Mouse (Mus musculus): ENCODE results near the gene Elp4. TPM values are rescaled to one million over a fixed set of nuclear protein-coding genes. Genes with fewer than 3 reads are reported as not detected.

The Elp4 gene
- polyA plus RNA-seq, 1 experiment = 2.9 TPM

DNA sequence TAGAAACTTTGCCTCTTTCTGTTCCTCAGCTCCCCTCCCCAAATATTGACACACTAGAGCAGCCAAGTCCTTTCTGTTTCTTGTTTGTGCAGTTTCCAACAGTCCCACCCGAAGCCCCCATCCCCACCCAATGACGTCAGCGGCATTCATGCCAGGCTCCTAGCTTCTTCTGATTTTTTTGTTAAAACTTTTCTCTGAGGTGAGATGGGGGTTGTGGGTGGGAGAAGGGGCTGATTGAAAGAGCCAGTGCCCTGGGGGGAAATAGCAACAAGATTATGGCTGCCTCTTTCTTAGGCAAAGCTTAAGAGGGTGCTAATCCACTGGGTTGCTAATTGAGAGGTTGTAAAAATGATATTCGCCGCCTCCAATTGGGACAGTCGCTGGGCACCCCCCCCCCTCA, 231.3 kb downstream of the Elp4 start:
- 4% methylated on average over 6 of the region's 6 CpGs for WGBS
- Histone ChIP-seq H3K36me3 (ENCODE audit: control insufficient read depth, insufficient read depth, low read length) (no peaks in the 10 kb centered on the region), H3K27ac (ENCODE audit: insufficient read depth, low read length) (no peak overlapping the region), H3K4me3 (ENCODE audit: extremely low read depth, insufficient read depth, insufficient read length) (no peak overlapping the region), H3K4me1 (ENCODE audit: control insufficient read depth, insufficient read depth, insufficient read length) (peaks cover 9% of the 10 kb centered on the region), H3K27me3 (ENCODE audit: control insufficient read depth, insufficient read depth, low read length) (peaks cover 63% of the 10 kb centered on the region)
- DNase-seq (ENCODE audit: low read depth in 1 of 2, low spot score in 2 of 2) = no peak
- TF ChIP-seq POLR2A (IDR thresholded peaks at IDR 0.05; ENCODE audit: low read depth, low read length) = no peak
- no peak for TF ChIP-seq CTCF (IDR thresholded peaks at IDR 0.05; ENCODE audit: extremely low read depth, insufficient read depth, insufficient read length, insufficient replicate concordance)

DNA sequence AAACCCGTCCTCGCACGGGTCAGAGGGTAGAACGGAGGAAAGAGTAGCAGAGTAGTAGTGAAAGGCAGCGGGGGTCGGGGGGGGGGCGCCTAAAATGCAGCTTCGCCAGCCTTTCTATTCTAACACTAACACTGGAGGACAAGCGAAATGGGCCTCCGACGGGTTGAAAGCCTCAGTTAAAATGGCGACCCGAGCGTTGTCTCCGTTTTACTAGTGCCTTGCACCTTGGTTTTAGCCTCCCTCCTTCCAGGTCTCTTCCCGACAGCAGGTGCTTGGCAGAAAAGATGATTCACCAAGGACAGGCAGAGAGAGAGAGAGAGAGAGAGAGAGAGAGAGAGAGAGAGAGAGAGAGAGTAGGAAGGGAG, 231.8 kb downstream of the Elp4 start:
- Histone ChIP-seq H3K27ac (ENCODE audit: insufficient read depth, low read length) (no peak overlapping the region), H3K36me3 (ENCODE audit: control insufficient read depth, insufficient read depth, low read length) (no peaks in the 10 kb centered on the region), H3K27me3 (ENCODE audit: control insufficient read depth, insufficient read depth, low read length) (peaks cover 64% of the 10 kb centered on the region), H3K4me1 (ENCODE audit: control insufficient read depth, insufficient read depth, insufficient read length) (peaks cover 9% of the 10 kb centered on the region), H3K4me3 (ENCODE audit: extremely low read depth, insufficient read depth, insufficient read length) (no peak overlapping the region)
- no peak for TF ChIP-seq CTCF (IDR thresholded peaks at IDR 0.05; ENCODE audit: extremely low read depth, insufficient read depth, insufficient read length, insufficient replicate concordance)
- TF ChIP-seq POLR2A (IDR thresholded peaks at IDR 0.05; ENCODE audit: low read depth, low read length) = no peak
- DNase-seq (ENCODE audit: low read depth in 1 of 2, low spot score in 2 of 2) = no peak
- 7% methylated on average over 16 of the region's 16 CpGs for WGBS

DNA sequence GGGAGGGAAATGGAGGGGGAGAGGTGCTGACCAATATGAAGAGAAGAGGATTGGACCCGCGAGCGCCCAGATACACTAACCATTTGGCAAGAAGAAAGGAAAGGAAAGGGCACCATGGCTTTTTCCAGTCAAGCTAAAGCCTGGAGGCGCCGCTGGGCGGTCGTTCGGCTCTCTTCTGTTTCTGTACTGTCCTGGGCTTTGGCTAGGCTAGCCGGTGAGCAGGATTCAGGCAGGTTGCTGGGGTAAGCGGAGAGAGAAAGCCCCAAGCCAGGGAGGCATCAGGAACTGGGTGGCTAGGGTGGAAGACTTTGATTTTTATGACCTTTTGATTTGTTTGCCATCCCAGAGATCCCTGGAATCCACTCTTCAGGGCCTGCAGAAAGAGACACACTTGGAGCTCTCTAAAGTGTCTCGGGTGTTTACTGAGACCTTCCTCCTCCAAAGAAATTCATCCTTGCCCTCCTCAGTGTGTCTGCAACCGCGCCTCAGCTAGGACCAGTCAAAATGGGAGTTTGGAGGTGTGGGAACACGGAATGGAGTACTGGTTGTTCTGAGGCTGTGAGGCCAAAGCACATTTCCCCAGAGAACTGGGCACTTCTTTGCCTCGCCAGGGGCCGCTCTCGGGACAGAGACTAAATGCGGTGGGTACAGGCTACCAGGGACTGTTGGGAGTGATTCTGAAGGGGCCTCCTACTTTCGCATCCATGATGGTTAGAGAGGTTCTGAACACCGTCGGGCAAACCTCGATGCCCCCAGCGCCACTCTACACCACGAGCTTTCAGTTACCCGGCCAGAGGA, 232.4 kb downstream of the Elp4 start:
- TF ChIP-seq CTCF (IDR thresholded peaks at IDR 0.05; ENCODE audit: extremely low read depth, insufficient read depth, insufficient read length, insufficient replicate concordance) (no peak), POLR2A (IDR thresholded peaks at IDR 0.05; ENCODE audit: low read depth, low read length) (no peak)
- Histone ChIP-seq H3K4me3 (ENCODE audit: extremely low read depth, insufficient read depth, insufficient read length) (no peak overlapping the region), H3K27ac (ENCODE audit: insufficient read depth, low read length) (no peak overlapping the region), H3K36me3 (ENCODE audit: control insufficient read depth, insufficient read depth, low read length) (no peaks in the 10 kb centered on the region), H3K4me1 (ENCODE audit: control insufficient read depth, insufficient read depth, insufficient read length) (peaks cover 9% of the 10 kb centered on the region), H3K27me3 (ENCODE audit: control insufficient read depth, insufficient read depth, low read length) (peaks cover 64% of the 10 kb centered on the region)
- no peak for DNase-seq (ENCODE audit: low read depth in 1 of 2, low spot score in 2 of 2)
- WGBS = 6% methylated on average over 25 of the region's 25 CpGs

DNA sequence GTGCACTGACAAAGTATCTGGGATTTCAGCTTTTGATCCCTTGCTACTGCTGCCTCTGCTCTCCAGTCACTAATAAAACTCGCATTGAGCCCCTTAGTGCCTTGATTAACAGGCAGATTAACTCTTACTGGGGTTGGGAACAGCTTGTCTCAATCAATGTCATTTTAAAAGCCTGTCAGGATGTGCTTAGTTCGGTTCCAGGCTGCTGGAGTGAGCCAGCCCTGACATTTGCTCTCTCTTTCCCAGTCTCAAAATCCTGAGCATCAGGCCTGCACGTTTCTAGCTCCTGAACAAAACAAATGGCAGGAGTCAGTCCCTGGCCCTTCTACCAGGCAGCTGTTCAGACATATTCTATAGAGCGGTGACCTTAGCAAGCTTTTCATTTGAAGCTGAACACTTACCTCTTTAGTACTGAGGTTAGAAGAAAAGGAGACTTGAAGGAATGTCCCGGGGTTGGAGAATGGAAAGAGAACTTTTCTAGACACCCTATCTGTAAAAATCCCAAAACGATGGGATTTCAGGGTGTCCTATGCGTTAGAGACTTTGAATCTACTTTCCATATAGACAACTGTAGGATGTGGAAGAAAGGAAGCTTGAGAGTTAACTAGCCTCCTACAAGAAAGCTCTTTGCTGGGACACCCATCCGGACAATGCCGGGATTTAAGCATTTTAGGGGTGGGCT, 233.1 kb downstream of the Elp4 start:
- Histone ChIP-seq H3K27ac (ENCODE audit: insufficient read depth, low read length) (no peak overlapping the region), H3K27me3 (ENCODE audit: control insufficient read depth, insufficient read depth, low read length) (peaks cover 64% of the 10 kb centered on the region), H3K36me3 (ENCODE audit: control insufficient read depth, insufficient read depth, low read length) (no peaks in the 10 kb centered on the region), H3K4me1 (ENCODE audit: control insufficient read depth, insufficient read depth, insufficient read length) (peaks cover 6% of the 10 kb centered on the region), H3K4me3 (ENCODE audit: extremely low read depth, insufficient read depth, insufficient read length) (no peak overlapping the region)
- no peak for DNase-seq (ENCODE audit: low read depth in 1 of 2, low spot score in 2 of 2)
- WGBS = 8% methylated on average over 9 of the region's 9 CpGs
- TF ChIP-seq POLR2A (IDR thresholded peaks at IDR 0.05; ENCODE audit: low read depth, low read length) = no peak
- no peak for TF ChIP-seq CTCF (IDR thresholded peaks at IDR 0.05; ENCODE audit: extremely low read depth, insufficient read depth, insufficient read length, insufficient replicate concordance)

DNA sequence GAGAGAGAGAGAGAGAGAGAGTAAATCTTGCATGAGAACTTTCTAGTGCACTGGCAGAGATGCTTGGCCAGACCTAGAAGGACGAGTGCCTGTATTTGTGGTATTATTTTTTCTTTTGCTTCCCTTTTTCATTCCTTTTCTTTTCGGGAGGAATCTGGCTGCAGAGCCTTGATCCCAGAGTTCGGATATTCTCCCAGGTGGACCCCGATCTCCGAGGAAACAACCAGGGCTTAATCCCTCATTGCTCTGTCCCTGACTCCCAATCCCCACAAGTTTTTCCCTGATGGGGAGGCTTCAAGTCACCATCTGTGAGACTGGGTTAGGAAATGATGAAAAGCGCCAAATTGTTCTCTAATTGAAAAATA, 233.7 kb downstream of the Elp4 start:
- WGBS = 4% methylated on average over 6 of the region's 6 CpGs
- peaks cover 60% of the 10 kb centered on the region for H3K27me3 ChIP-seq (ENCODE audit: control insufficient read depth, insufficient read depth, low read length)
- no peak for DNase-seq (ENCODE audit: low read depth in 1 of 2, low spot score in 2 of 2)
- TF ChIP-seq POLR2A (IDR thresholded peaks at IDR 0.05; ENCODE audit: low read depth, low read length) = no peak
- no peak for TF ChIP-seq CTCF (IDR thresholded peaks at IDR 0.05; ENCODE audit: extremely low read depth, insufficient read depth, insufficient read length, insufficient replicate concordance)
- no peak overlapping the region for H3K4me3 ChIP-seq (ENCODE audit: extremely low read depth, insufficient read depth, insufficient read length)
- H3K27ac ChIP-seq (ENCODE audit: insufficient read depth, low read length) = no peak overlapping the region
- H3K36me3 ChIP-seq (ENCODE audit: control insufficient read depth, insufficient read depth, low read length) = no peaks in the 10 kb centered on the region
- H3K4me1 ChIP-seq (ENCODE audit: control insufficient read depth, insufficient read depth, insufficient read length) = peaks cover 3% of the 10 kb centered on the region; the same call in 1 of the 2 replicates

DNA sequence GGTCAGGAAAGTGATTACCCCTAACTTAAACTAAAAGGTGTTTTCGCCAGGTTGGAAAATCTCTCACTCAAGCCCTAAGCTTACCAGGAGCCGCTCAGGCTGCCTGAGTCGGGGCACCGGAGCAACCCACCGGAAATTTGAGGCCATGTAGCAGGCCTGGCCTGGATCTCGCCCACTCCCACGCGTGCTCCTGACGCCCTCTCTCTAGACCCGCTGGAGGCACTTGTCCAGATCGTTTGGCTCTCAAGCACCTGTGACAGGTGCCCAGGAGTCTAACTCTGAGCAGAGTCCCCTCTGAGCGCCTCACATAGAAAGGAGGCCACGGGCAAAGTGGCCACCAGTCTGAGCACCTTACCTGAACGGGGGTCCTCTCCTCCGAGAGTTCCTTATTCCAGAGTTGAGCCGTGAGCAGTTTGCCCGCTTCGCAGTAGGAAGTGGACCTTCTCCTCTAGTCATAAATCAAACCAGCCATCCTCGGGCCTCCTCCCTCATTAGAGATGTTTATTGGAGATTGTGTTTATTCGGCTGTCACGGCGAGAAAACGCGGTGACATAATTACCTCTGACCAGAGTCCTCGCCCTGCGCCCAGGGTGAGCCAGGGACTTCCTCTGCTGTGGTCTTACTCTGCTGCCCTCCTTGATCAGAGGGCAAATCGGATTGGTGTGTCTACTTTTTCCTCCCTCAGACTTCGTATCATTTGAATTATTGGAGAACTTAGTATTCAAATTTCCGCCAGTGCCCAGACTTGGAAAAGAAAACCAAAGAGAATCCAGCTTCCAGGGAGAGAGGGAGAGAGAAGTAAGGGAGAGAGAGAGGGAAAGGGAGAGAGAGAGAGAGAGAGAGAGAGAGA, 234.3 kb downstream of the Elp4 start:
- no peak overlapping the region for H3K27ac ChIP-seq (ENCODE audit: insufficient read depth, low read length)
- H3K27me3 ChIP-seq (ENCODE audit: control insufficient read depth, insufficient read depth, low read length) = peaks cover 55% of the 10 kb centered on the region
- 7% methylated on average over 29 of the region's 29 CpGs for WGBS
- H3K4me1 ChIP-seq (ENCODE audit: control insufficient read depth, insufficient read depth, insufficient read length) = no peaks in the 10 kb centered on the region
- TF ChIP-seq CTCF (IDR thresholded peaks at IDR 0.05; ENCODE audit: extremely low read depth, insufficient read depth, insufficient read length, insufficient replicate concordance) (no peak), POLR2A (IDR thresholded peaks at IDR 0.05; ENCODE audit: low read depth, low read length) (no peak)
- H3K4me3 ChIP-seq (ENCODE audit: extremely low read depth, insufficient read depth, insufficient read length) = no peak overlapping the region
- DNase-seq (ENCODE audit: low read depth in 1 of 2, low spot score in 2 of 2) = no peak
- no peaks in the 10 kb centered on the region for H3K36me3 ChIP-seq (ENCODE audit: control insufficient read depth, insufficient read depth, low read length)

Data from spleen, adult 2 months (tissue).